Mouse (Mus musculus) ES-E14 (cell line): ENCODE measurements around the gene Itgb4. TPM values are rescaled to one million over a fixed set of nuclear protein-coding genes. Genes with fewer than 3 reads are reported as not detected.

Source experiments
- DNase-seq: peaks from one replicate; pipeline ENCODE4 v3.0.0-alpha.2; 2013; ENCODE audit warnings: low read depth, low spot score
- H3K27ac ChIP-seq: 2 replicates; pipeline ENCODE4 v1.5.1; 2012; ENCODE audit warnings: low read depth, mild to moderate bottlenecking, low read length, moderate library complexity, mixed read lengths; ENCODE audit not compliant: poor library complexity, insufficient read depth, severe bottlenecking
- H3K36me3 ChIP-seq: 2 replicates; pipeline ENCODE4 v1.6.1; 2012; ENCODE audit warnings: mild to moderate bottlenecking, low read length, moderate library complexity, mixed read lengths; ENCODE audit not compliant: control insufficient read depth, poor library complexity, insufficient read depth, severe bottlenecking
- H3K4me1 ChIP-seq, 2 experiments: fragments of 150-350 bp in 1 of 2; sonication (generic) in 1 of 2; 2 replicates each; pipeline ENCODE4 v1.6.1; 2012; ENCODE audit warnings: low read length in 2 of 2, mild to moderate bottlenecking in 1 of 2, mixed read lengths in 1 of 2; ENCODE audit not compliant: control insufficient read depth in 2 of 2, insufficient read depth in 2 of 2, poor library complexity in 1 of 2
- H3K4me3 ChIP-seq, 2 experiments: fragments of 150-350 bp in 1 of 2; sonication (generic) in 1 of 2; 2 replicates each; pipeline ENCODE4 v1.5.1; 2012; ENCODE audit warnings: low read length in 2 of 2, low read depth in 1 of 2, mild to moderate bottlenecking in 1 of 2, mixed read lengths in 1 of 2; ENCODE audit not compliant: insufficient read depth in 1 of 2, poor library complexity in 1 of 2, severe bottlenecking in 1 of 2
- H3K9ac ChIP-seq: 2 replicates; pipeline ENCODE4 v1.6.1; 2012; ENCODE audit warnings: low read depth, mild to moderate bottlenecking, low read length, mixed read lengths; ENCODE audit not compliant: poor library complexity, insufficient read depth, severe bottlenecking
- H3K9me3 ChIP-seq: fragments of 150-350 bp; sonication (generic); 2 replicates; pipeline ENCODE4 v1.6.1; 2012; ENCODE audit warnings: low read depth, mild to moderate bottlenecking, low read length; ENCODE audit not compliant: control insufficient read depth, insufficient read depth
- CHD2 ChIP-seq: IDR thresholded peaks from 2 replicates; pipeline ENCODE4 v1.6.1; 2014; ENCODE audit warnings: mild to moderate bottlenecking, low read depth, low read length, inconsistent platforms
- HCFC1 ChIP-seq: IDR thresholded peaks from 2 replicates; pipeline ENCODE4 v1.6.1; 2012; ENCODE audit warnings: low read length, inconsistent platforms, borderline replicate concordance; ENCODE audit not compliant: insufficient read depth
- MAFK ChIP-seq: IDR thresholded peaks from 2 replicates; pipeline ENCODE4 v1.6.1; 2014; ENCODE audit warnings: mild to moderate bottlenecking, low read depth, low read length, inconsistent platforms; ENCODE audit not compliant: insufficient read depth
- ZC3H11A ChIP-seq: IDR thresholded peaks from 2 replicates; pipeline ENCODE4 v1.6.1; 2012; ENCODE audit warnings: low read depth, mild to moderate bottlenecking, inconsistent platforms, low read length, borderline replicate concordance
- ZNF384 ChIP-seq: IDR thresholded peaks from 2 replicates; pipeline ENCODE4 v1.6.1; 2012; ENCODE audit warnings: low read depth, low read length, inconsistent platforms
- in situ Hi-C, 2 experiments: fragments of 600-800 bp; cut with MboI; formaldehyde crosslinking; loops; one replicate each; pipeline ENCODE4 v1.15.1; 2025; ENCODE audit warnings: low sequenced_read_pairs in 2 of 2, inconsistent platforms in 1 of 2; ENCODE audit not compliant: unreplicated experiment in 2 of 2
- total RNA-seq: library from RNA; depleted of rRNA; stranded (reverse); fragments of 300-350 nt; gene quantifications from 2 replicates; pipeline ENCODE4 v1.2.3, GENCODE M21; 2012

Gene Itgb4
- total RNA-seq, 1 experiment, result 9.6 TPM

DNA sequence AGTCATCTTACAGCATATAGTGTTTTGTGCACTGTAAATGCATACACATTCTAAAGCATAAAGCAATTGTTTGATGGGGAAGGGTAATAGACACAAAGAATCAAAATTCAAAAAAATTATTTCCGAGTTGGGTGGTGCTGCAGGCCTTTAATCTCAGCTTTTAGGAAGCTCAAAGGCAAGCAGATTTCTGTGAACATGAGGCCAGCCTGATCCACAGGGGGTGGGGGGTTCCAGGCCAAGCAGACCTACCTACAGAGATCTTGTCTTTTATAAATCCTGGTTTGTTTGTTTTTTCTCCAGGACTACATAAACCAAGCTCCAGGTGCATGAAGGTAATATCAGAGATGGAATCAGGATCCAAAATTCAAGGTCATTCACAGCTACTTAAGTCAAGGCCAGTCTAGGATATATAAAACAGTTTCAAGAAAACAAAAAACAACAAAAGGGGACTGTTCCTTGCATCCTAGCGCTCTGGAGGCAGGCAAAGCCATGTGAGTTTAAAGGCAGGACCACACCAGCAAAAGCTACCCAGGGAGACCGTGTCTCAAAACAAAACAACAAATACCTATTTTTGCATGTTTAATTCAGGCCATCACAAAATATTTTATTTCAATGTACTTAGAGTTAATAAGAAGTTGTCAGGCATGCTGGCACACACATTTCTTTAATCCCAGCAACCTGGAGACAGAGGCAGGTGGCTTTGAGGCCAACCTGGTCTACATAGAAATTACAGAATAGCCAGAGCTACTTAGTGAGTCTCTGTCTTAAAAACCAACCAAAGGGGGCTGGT lies 50.7 kb downstream of the Itgb4 start:
- Histone ChIP-seq H3K9ac (no peak overlapping the region), H3K4me1 (peaks cover 2 to 4% of the 10 kb centered on the region in 2 experiments; a peak in 1 of 4 replicates), H3K36me3 (peaks cover 8% of the 10 kb centered on the region), H3K4me3 (no peak overlapping the region; a peak in 1 of 4 replicates), H3K9me3 (no peaks in the 10 kb centered on the region), H3K27ac (no peak overlapping the region)
- in situ Hi-C loops, result no loop called here
- DNase-seq, result no peak
- TF ChIP-seq ZC3H11A (no peak), HCFC1 (no peak), ZNF384 (no peak)

DNA sequence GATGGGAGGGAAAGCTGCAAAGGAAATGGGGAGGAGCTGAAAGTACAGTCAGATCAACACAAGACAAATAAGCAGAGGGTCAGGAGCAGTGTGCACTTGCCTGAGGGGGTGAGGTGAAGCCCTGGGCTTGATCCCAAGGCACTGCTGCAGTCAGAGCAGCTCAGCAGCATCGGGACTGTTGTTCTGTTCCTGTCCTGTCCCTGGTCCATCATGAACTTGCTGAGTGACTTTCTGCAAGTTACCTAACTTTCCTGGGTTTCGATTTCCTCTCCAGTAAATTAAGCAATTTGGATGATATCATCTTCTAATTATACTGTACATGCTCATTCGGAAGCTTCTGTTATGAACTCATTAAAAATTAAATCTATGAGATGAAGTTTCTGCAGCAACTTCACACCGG lies 53.2 kb downstream of the Itgb4 start, which contains the start of gene H3f3b:
TSS of gene H3f3b (minus strand) at position 207 of the 400 bp plus-strand sequence.
- in situ Hi-C loops, result no loop called here
- Histone ChIP-seq H3K4me1 (peaks cover 2 to 4% of the 10 kb centered on the region in 2 experiments; a peak in 1 of 4 replicates), H3K36me3 (peaks cover 5% of the 10 kb centered on the region), H3K4me3 (no peak within 1 kb of the TSS), H3K9ac (no peak within 1 kb of the TSS; the same call in 1 of the 2 replicates), H3K9me3 (no peaks in the 10 kb centered on the region), H3K27ac (0 out of 2 replicates have a peak within 1 kb of the TSS, but pooled peaks have one; percentile 4)
- no peak for TF ChIP-seq MAFK
- no peak for TF ChIP-seq CHD2
- TF ChIP-seq HCFC1, result no peak
- no peak for TF ChIP-seq ZC3H11A
- no peak for TF ChIP-seq ZNF384
- no peak for DNase-seq

DNA sequence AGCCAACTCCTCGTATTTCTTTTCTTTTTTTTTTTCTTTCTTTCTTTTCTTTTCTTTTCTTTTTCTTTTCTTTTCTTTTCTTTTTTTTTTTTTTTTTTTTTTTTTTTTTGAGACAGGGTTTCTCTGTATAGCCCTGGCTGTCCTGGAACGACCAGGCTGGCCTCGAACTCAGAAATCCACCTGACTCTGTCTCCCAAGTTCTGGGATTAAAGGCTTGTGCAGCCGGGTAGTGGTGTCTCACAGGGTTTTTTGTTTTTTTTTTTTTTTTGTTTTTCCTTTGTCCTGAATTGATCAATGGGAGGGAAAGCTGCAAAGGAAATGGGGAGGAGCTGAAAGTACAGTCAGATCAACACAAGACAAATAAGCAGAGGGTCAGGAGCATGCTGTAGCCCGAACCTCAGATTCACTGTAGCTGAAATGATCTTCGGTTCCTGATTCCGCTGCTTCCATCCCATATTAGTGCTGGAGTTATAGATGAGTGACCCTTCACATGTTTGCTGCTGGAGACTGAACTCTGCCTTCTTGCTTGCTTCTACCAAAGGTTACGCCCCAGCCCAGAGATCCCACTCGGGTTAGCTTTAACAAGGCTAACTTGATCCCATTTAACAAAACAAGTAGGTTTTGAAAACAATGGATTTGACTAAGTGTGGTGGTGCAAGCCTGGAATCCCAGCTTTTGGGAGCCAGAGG lies 53.8 kb downstream of the Itgb4 start:
- 0 out of 2 replicates have a peak overlapping the region, but pooled peaks have one; percentile 4 for H3K27ac ChIP-seq
- in situ Hi-C loops, result no loop called here
- H3K4me3 ChIP-seq, result no peak overlapping the region
- no peak for DNase-seq
- no peaks in the 10 kb centered on the region for H3K9me3 ChIP-seq
- H3K9ac ChIP-seq, result no peak overlapping the region; the same call in 1 of the 2 replicates
- peaks cover 4% of the 10 kb centered on the region for H3K36me3 ChIP-seq
- TF ChIP-seq HCFC1 (no peak), ZNF384 (peak; percentile 74), CHD2 (no peak), ZC3H11A (no peak), MAFK (no peak)
- H3K4me1 ChIP-seq, result peaks cover 2 to 4% of the 10 kb centered on the region in 2 experiments; a peak in 1 of 4 replicates

- no peak for DNase-seq
- Histone ChIP-seq H3K4me3 (peak overlapping the region; percentile 53 to 68; a peak in 3 of 4 replicates), H3K36me3 (no peaks in the 10 kb centered on the region), H3K9ac (peak overlapping the region; percentile 47; the same call in 1 of the 2 replicates), H3K27ac (no peak overlapping the region), H3K9me3 (no peaks in the 10 kb centered on the region), H3K4me1 (peaks cover 2 to 4% of the 10 kb centered on the region in 2 experiments; a peak in 1 of 4 replicates)
- in situ Hi-C loops, result no loop called here
- no peak for TF ChIP-seq CHD2
- TF ChIP-seq ZC3H11A, result no peak
- TF ChIP-seq MAFK, result no peak
- no peak for TF ChIP-seq ZNF384
- TF ChIP-seq HCFC1, result no peak
Observed at GRCm38 (mm10) chr11:116029086-116029865, 54.8 kb downstream of the Itgb4 start.
